Comparison of ENCODE assay signal across 9 mouse cellular contexts in genomic region chr4:59096393-59096792, GRCm38 (mm10). TPM values are rescaled to one million over a fixed set of nuclear protein-coding genes. Genes with fewer than 3 reads are reported as not detected.
DNase-seq lines count a peak whose midpoint lies in the region; ATAC-seq and TF ChIP-seq lines count a peak whose summit lies in the region.
"Had no signal": no experiment of that assay in that cellular context is flagged by ENCODE, and none has a peak within 500 bp of the region (broad histone marks: within the 10 kb centered on the region; RNA-seq: fewer than 3 reads in every experiment).

No protein-coding gene starts in this region.

- TF ChIP-seq CTCF in kidney, postnatal 0 days (IDR thresholded peaks at IDR 0.05; ENCODE audit: low read depth): peak; percentile 99
- TF ChIP-seq CTCF in testis, adult 2 months (IDR thresholded peaks at IDR 0.05; ENCODE audit: control insufficient read depth, insufficient read depth, insufficient replicate concordance, low read depth, low read length): peak; percentile 32; the same call in 1 of the 2 replicates

- H3K27ac ChIP-seq in embryonic facial prominence, embryonic 15.5 days (replicated peaks): no peak overlapping the region
- no peak overlapping the region for H3K27ac ChIP-seq in heart, embryonic 10.5 days
- no peak overlapping the region for H3K27ac ChIP-seq in kidney, postnatal 0 days
- H3K27ac ChIP-seq in limb, embryonic 15.5 days: no peak overlapping the region
- no peak overlapping the region for H3K27ac ChIP-seq in neural tube, embryonic 11.5 days (ENCODE audit: low read depth, low read length)
- no peak overlapping the region for H3K27ac ChIP-seq in testis, adult 2 months (ENCODE audit: control insufficient read depth, insufficient read depth, low read depth, low read length)
- H3K27ac ChIP-seq: heart, embryonic 13.5 days had no signal

- no peak overlapping the region for H3K4me3 ChIP-seq in embryonic facial prominence, embryonic 15.5 days (replicated peaks)
- H3K4me3 ChIP-seq in heart, embryonic 10.5 days: no peak overlapping the region
- H3K4me3 ChIP-seq in kidney, postnatal 0 days (replicated peaks; ENCODE audit: low read depth, low read length): no peak overlapping the region
- H3K4me3 ChIP-seq in limb, embryonic 15.5 days: no peak overlapping the region
- no peak overlapping the region for H3K4me3 ChIP-seq in neural tube, embryonic 11.5 days (ENCODE audit: low read depth, low read length)
- no peak overlapping the region for H3K4me3 ChIP-seq in testis, adult 2 months (ENCODE audit: control insufficient read depth, low read depth, low read length)
- H3K4me3 ChIP-seq: heart, embryonic 13.5 days had no signal

- H3K4me2 ChIP-seq in embryonic facial prominence, embryonic 15.5 days (replicated peaks): no peak overlapping the region
- no peak overlapping the region for H3K4me2 ChIP-seq in kidney, postnatal 0 days (ENCODE audit: low read length)
- no peak overlapping the region for H3K4me2 ChIP-seq in limb, embryonic 15.5 days
- H3K4me2 ChIP-seq in neural tube, embryonic 11.5 days (ENCODE audit: low read depth): no peak overlapping the region
- H3K4me2 ChIP-seq: heart, embryonic 13.5 days had no signal

- H3K9ac ChIP-seq in embryonic facial prominence, embryonic 15.5 days: no peak overlapping the region
- H3K9ac ChIP-seq in kidney, postnatal 0 days (ENCODE audit: low read depth, low read length): no peak overlapping the region
- H3K9ac ChIP-seq in limb, embryonic 15.5 days: no peak overlapping the region
- no peak overlapping the region for H3K9ac ChIP-seq in neural tube, embryonic 11.5 days (ENCODE audit: low read length)
- H3K9ac ChIP-seq: heart, embryonic 13.5 days had no signal

- TF ChIP-seq POLR2A in testis, adult 2 months (IDR thresholded peaks at IDR 0.05; ENCODE audit: control insufficient read depth, low read depth, low read length): no peak

- DNase-seq in brain, adult 2 months (ENCODE audit: low read depth, low spot score): peak; percentile 90
- DNase-seq in heart, embryonic 10.5 days (ENCODE audit: low spot score): peak; percentile 81
- DNase-seq in kidney, postnatal 0 days (ENCODE audit: low spot score): peak; percentile 93
- peak; percentile 73 for DNase-seq in neural tube, embryonic 11.5 days (ENCODE audit: low spot score)

- H3K27me3 ChIP-seq in embryonic facial prominence, embryonic 15.5 days: no peaks in the 10 kb centered on the region
- H3K27me3 ChIP-seq in heart, embryonic 10.5 days (ENCODE audit: insufficient read depth, poor library complexity, severe bottlenecking): no peaks in the 10 kb centered on the region; the same call in 1 of the 2 replicates
- H3K27me3 ChIP-seq in kidney, postnatal 0 days (ENCODE audit: insufficient read depth, low read length): no peaks in the 10 kb centered on the region
- no peaks in the 10 kb centered on the region for H3K27me3 ChIP-seq in limb, embryonic 15.5 days
- H3K27me3 ChIP-seq in neural tube, embryonic 11.5 days (ENCODE audit: control insufficient read depth, insufficient read depth, low read length): no peaks in the 10 kb centered on the region
- H3K27me3 ChIP-seq in testis, adult 2 months (ENCODE audit: control insufficient read depth, insufficient read depth, low read length): no peaks in the 10 kb centered on the region

- H3K4me1 ChIP-seq in embryonic facial prominence, embryonic 15.5 days: no peaks in the 10 kb centered on the region
- H3K4me1 ChIP-seq in heart, embryonic 10.5 days: no peaks in the 10 kb centered on the region
- H3K4me1 ChIP-seq in kidney, postnatal 0 days (replicated peaks; ENCODE audit: insufficient read depth, low read length): no peaks in the 10 kb centered on the region
- H3K4me1 ChIP-seq in limb, embryonic 15.5 days: no peaks in the 10 kb centered on the region
- no peaks in the 10 kb centered on the region for H3K4me1 ChIP-seq in neural tube, embryonic 11.5 days (ENCODE audit: control insufficient read depth, insufficient read depth, low read length)
- no peaks in the 10 kb centered on the region for H3K4me1 ChIP-seq in testis, adult 2 months (ENCODE audit: control insufficient read depth, insufficient read depth, low read length)
- H3K4me1 ChIP-seq: heart, embryonic 13.5 days had no signal

- no peaks in the 10 kb centered on the region for H3K36me3 ChIP-seq in embryonic facial prominence, embryonic 15.5 days
- no peaks in the 10 kb centered on the region for H3K36me3 ChIP-seq in heart, embryonic 10.5 days
- H3K36me3 ChIP-seq in kidney, postnatal 0 days (ENCODE audit: insufficient read depth, low read length): no peaks in the 10 kb centered on the region
- H3K36me3 ChIP-seq in limb, embryonic 15.5 days: no peaks in the 10 kb centered on the region
- no peaks in the 10 kb centered on the region for H3K36me3 ChIP-seq in neural tube, embryonic 11.5 days (ENCODE audit: control insufficient read depth, insufficient read depth, low read length)
- no peaks in the 10 kb centered on the region; the same call in 1 of the 2 replicates for H3K36me3 ChIP-seq in testis, adult 2 months (ENCODE audit: control insufficient read depth, insufficient read depth, low read length)
- H3K36me3 ChIP-seq: heart, embryonic 13.5 days had no signal

- ATAC-seq in CD4-positive, CD25-positive, alpha-beta regulatory T cell, adult 4 months: peak; percentile 79
- 0 out of 2 replicates have a peak, but pooled peaks have one; percentile 39 for ATAC-seq in embryonic facial prominence, embryonic 15.5 days (ENCODE audit: insufficient number of reproducible peaks, low FRiP score, low TSS enrichment, low read depth)
- ATAC-seq in kidney, postnatal 0 days (replicated peaks; ENCODE audit: low FRiP score, low read depth): peak; percentile 63; the same call in 1 of the 2 replicates
- ATAC-seq in limb, embryonic 15.5 days (ENCODE audit: insufficient number of reproducible peaks, low FRiP score, low TSS enrichment, low read depth): peak; percentile 52; the same call in 1 of the 2 replicates
- peak; percentile 74; the same call in 1 of the 2 replicates for ATAC-seq in neural tube, embryonic 11.5 days (ENCODE audit: insufficient read depth, low FRiP score, low TSS enrichment)

- no peaks in the 10 kb centered on the region for H3K9me3 ChIP-seq in embryonic facial prominence, embryonic 15.5 days (replicated peaks)
- no peaks in the 10 kb centered on the region for H3K9me3 ChIP-seq in heart, embryonic 10.5 days
- H3K9me3 ChIP-seq in kidney, postnatal 0 days (replicated peaks; ENCODE audit: low read length): no peaks in the 10 kb centered on the region
- no peaks in the 10 kb centered on the region for H3K9me3 ChIP-seq in limb, embryonic 15.5 days
- H3K9me3 ChIP-seq in neural tube, embryonic 11.5 days (ENCODE audit: control insufficient read depth, low read length): no peaks in the 10 kb centered on the region
- H3K9me3 ChIP-seq: heart, embryonic 13.5 days had no signal

RNA-seq across cellular contexts. Expression of gene AI481877, which starts 42.4 kb away (rescaled TPM):
- not detected for polyA plus RNA-seq in CD4-positive, CD25-positive, alpha-beta regulatory T cell, adult 4 months (2017; shearing (Covaris generic))
- not detected in 2 replicates for polyA plus RNA-seq in embryonic facial prominence, embryonic 15.5 days (2015; fragmentation: Nextera tagmentation; extraction: Ambion mirVana)
- not detected in 2 replicates for polyA plus RNA-seq in heart, embryonic 10.5 days (2016; fragmentation: Nextera tagmentation; extraction: Ambion mirVana)
- polyA plus RNA-seq in kidney, postnatal 0 days (2015; fragmentation: Nextera tagmentation; extraction: Ambion mirVana): not detected in 2 replicates
- polyA plus RNA-seq in limb, embryonic 15.5 days (2015; fragmentation: Nextera tagmentation; extraction: Ambion mirVana): 0.11 TPM in 1 of 2 replicates, not detected in the other
- not detected in 2 replicates for polyA plus RNA-seq in neural tube, embryonic 11.5 days (2014; fragmentation: Nextera tagmentation; extraction: Ambion mirVana)
- 2.6 and 3.0 TPM in 2 replicates for polyA plus RNA-seq in testis, adult 2 months (2012; rRNA removed)
- polyA plus RNA-seq: heart, embryonic 13.5 days had no signal
